Mouse (Mus musculus): ENCODE measurements around the gene Mob3b.
"Not testable (repeated sequence)": the region's sequence is repeated elsewhere in the genome, so short reads cannot be mapped to it uniquely, and the experiment has no call there.

The Mob3b gene

DNA sequence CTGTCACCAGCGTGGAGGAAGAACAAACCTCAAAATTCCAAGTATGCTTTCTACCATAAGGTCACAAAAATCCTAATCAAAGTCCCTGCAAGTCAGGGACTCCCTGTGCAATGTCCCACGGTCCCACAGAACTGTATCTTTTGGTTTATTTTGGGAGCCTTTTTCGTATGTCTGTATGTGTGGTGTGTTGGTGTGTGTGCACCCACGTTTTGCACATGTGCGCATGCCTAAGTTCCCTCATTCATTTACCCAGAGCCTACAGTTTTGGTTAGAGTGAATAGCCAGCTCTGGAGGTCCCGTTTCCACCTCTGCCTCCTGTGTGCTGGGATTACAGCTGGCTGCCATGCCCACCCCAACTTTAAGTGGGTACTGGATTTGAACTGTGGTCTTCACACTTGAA, 189.7 kb downstream of the Mob3b start:
- DNase-seq (ENCODE audit: low read depth), result no peak

DNA sequence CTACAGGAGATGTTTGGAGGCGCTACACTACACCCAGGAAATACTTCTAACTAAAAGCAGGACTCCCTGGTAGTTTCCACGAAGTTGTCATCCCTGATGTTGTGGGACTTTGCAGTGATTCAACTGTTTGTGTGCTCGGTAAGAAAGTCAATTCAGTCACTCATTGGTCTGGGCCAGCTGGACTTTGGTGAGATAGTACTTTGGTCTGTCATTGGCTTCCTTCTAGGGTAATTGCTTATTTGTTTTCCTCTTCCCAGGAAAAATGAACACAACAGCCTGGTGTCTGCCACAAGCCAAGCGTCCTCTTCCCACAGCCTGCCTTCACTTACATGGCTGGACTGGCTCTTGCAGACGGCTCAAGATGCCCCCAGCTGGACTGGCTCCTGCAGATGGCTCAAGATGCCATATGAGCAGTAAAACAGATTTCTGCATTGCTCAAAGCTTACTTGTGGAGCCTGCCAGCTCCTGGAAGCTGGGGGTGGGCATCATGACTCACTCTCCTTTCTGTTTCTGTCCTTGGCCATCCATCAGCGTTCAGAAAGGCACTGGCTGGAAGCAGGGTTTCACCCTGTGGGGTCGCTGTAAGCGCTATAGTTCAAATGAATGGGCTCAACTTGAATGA, 190.8 kb downstream of the Mob3b start:
- no peak for DNase-seq (ENCODE audit: low read depth)

- DNase-seq (ENCODE audit: low read depth), result no peak
These were observed 192.4 kb downstream of the Mob3b start for GRCm38 (mm10) chr4:34964906-34965305.

- DNase-seq (ENCODE audit: low read depth), result no peak
These were observed 193.3 kb downstream of the Mob3b start for GRCm38 (mm10) chr4:34963999-34964398.

DNA sequence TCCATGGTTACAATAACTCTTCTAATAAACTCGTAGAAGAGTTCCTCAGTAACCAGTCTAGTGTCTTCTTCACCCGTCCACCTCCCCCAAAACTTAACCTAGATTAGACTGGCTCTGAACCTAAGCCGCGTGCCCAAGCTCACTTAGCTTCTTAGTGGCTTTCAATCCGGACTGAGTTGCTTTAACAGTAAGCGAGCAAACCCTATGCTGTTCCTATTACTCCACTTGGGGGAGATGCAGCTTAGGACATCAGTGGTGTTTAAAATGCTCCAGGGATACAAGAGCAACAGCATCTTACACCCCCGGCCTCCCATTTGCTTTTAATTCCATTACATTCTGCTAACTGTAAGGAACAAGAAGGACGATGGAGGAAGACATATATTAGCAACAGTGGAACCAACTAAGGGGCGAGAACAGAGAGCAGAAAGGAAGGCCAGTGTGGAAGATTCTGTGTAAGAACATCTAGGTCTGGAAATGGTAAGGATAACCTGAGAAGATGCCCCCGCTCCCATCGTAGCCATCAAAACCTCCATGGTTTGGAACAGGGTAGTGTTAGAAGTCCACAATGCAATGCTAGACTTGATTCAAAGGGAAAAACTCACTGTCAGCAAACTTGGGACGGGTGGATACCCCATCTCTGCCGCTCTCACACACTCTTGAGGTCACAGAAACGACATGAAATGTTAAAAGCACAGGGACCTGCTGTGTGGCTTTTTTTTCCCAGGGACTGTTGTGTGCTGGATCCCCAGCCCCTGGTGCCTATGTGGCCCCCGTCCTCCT, 196.3 kb downstream of the Mob3b start:
- DNase-seq (ENCODE audit: low read depth), result no peak

DNA sequence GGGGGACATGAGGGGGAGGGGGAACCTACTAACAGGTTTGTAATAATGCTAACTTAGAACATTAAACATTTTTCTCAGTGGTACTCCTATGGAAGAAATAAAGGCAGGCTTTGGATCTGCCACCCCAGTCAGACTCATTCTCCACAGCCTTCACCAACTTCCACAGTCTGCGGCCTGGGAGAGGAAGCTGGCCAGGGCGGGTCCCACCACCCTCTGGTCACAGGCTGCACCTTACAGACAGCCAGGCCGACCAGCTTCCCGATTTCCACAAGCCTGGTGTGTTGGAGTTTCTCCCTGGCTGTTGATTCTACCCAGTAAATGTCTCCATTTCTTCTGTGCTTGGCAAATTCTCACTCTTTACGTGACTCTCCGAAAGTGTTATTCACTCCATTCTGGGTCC, 197.8 kb downstream of the Mob3b start:
- DNase-seq (ENCODE audit: low read depth), result no peak

- DNase-seq (ENCODE audit: low read depth), result peak; percentile 22
These were observed 198.9 kb downstream of the Mob3b start for GRCm38 (mm10) chr4:34958155-34959028.

DNA sequence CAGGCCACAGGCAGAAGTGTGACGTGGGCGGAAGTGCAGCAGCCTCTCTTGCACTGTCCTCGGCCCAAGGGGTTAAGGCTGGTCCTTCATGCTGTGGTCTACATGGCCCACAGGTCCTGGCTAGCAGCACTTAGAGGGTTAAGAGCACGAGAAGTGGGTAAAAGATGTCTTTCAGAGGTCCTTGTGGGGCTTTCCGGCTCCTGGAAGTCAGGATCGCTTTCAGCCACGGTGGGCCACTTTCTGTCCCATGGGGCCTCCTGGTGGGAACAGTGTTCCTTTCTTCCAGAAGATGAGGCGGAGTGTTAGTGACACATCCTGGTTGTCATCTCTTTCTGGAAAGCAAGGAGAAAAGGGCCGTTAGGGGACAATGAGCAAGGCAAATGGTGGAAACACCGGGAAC, 203.6 kb downstream of the Mob3b start:
- no peak for DNase-seq (ENCODE audit: low read depth)

GRCm38 (mm10) chr4:34947181-34947580, 210.1 kb downstream of the Mob3b start:
- DNase-seq (ENCODE audit: low read depth), result no peak

GRCm38 (mm10) chr4:34941046-34941445, 216.2 kb downstream of the Mob3b start:
- DNase-seq (ENCODE audit: low read depth), result no peak

- not testable (repeated sequence) for DNase-seq (ENCODE audit: low read depth)
These were observed 228.9 kb downstream of the Mob3b start for GRCm38 (mm10) chr4:34928386-34928785.

GRCm38 (mm10) chr4:34922177-34922870, 235.0 kb downstream of the Mob3b start:
- peak; percentile 28 for DNase-seq (ENCODE audit: low read depth)

DNA sequence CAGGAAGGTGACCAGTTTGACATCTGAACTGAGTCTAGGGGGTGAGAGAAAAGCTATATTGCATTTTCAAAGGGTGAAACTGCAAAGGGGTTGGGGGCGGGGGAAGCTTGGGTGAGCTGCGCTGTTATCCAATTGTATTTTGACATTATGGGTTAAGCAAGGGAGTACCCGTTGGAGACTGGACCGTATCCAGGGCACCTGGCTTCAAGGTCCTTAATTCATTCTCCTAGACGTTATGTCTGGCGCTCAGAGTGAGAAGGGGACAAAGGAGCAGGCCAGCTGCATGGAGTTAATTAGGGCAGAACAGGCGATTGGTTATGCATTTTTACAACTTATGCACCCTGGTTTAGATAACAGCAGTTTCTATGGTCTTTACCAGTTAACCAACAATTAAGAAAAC, 239.9 kb downstream of the Mob3b start:
- DNase-seq (ENCODE audit: low read depth), result no peak

DNA sequence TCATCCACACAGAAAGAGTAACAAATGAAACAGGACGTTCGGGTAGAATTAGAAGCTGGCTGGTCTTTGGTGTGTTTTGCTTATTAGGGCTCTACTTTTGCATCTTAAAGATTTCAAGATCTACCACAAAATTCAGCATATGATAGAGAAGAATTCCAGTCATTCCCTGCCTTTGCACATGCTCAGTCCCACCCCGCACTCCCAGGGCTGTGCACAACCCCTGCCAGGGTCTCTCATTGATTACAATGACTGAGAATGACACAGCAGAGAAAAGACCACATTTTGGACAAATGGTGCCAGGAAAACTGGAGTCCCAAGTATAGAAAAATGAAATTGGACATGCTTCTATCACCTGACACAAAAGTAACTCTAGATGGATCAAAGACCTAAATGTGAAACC, 245.1 kb downstream of the Mob3b start:
- no peak for DNase-seq (ENCODE audit: low read depth)

- no peak for DNase-seq (ENCODE audit: low read depth)
These were observed 245.9 kb downstream of the Mob3b start for GRCm38 (mm10) chr4:34911401-34911800.

DNA sequence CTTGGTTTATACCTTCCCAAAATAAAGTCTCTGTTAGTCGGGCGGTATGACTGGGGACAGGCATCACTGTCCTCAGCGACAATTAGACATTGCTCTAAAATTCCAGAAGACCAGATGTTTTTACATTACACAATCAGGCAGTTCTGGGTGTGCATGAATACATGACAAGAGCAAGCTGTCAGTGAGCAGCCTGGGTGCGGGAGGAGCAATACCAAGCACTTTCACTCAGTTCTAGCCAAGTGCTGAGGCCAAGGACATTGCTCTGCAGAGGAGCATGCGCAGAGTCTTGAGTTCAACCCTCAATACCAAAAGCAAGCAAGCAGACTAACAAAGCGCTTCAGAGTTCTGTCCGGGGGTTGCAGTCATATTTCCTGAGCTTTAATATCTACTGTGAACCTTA, 249.2 kb downstream of the Mob3b start:
- DNase-seq (ENCODE audit: low read depth), result no peak

GRCm38 (mm10) chr4:34907026-34907425, 250.3 kb downstream of the Mob3b start:
- no peak for DNase-seq (ENCODE audit: low read depth)

DNA sequence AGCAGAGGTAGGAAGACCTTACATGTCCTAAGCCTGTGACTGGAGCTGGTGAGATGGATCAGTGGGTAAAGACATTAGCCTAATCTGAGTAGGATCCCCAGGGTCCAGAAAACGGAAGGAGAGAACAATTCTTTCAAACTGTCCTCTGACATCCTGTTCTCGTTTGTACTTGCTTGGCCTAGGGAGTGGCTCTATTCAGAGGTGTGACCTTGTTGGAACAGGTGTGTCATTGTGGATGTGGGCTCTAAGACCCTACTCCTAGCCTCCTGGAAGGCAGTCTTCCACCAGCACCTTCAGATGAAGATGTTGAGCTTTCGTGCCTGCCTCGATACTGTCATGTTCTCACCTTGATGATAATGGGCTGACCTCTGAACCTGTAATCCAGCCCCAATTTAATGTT, 251.1 kb downstream of the Mob3b start:
- DNase-seq (ENCODE audit: low read depth), result no peak

GRCm38 (mm10) chr4:34905396-34905795, 251.9 kb downstream of the Mob3b start:
- DNase-seq (ENCODE audit: low read depth), result no peak

DNA sequence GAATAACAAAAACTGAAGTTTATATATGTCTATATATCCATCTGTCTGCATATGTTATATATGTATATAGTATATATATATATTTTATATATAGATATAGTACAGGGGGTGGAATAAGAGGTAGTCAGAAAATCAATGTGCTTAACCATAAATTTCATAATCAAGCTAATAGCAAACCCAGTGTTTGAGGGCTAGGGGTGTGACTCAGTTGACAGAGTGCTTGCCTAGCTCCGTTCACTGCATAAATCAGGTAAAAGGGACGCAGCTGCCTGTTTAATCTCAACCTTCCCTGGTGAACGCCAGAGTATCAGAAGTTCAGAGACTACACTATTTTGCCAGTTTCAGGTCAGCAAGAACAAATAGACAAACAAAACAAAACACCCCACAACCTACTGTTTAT, 255.7 kb downstream of the Mob3b start:
- DNase-seq (ENCODE audit: low read depth), result not testable (repeated sequence)

- no peak for DNase-seq (ENCODE audit: low read depth)
These were observed 256.1 kb downstream of the Mob3b start for GRCm38 (mm10) chr4:34901166-34901565.

DNA sequence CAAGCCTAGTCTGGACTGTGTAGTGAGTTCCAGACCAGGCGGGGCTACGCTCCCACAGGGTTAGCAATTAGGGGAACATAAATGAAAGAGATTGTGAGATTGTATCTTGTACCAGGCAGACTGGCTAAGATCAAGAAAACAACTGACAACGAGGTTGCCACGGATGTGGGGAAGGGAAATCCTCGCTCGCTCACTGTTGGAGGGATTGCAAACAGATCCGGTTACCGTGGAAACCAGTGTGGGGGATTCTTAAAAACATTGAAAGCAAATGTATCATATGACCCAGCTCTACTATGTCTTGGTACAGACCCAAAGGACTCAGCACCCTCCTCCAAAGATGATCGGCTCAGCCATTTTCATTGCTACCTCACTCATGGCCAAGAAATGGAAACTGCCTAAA, 257.1 kb downstream of the Mob3b start:
- DNase-seq (ENCODE audit: low read depth), result no peak
